Mouse (Mus musculus) heart, adult 2 months (tissue): ENCODE results near the gene Pyroxd1.
A peak's percentile ranks its signal among the peaks of the same experiment; 100 is the strongest.

ENCODE experiments used
- CTCF ChIP-seq: fragments of 200-600 bp; IDR thresholded peaks from 2 replicates; pipeline ENCODE4 v1.8.1; 2022; ENCODE audit warnings: antibody characterized with exemption, mild to moderate bottlenecking, moderate library complexity
- EP300 ChIP-seq: fragments of 200-500 bp; IDR thresholded peaks from 2 replicates; pipeline ENCODE4 v1.6.1; 2011; ENCODE audit warnings: low read depth, low read length, control low read depth; ENCODE audit not compliant: insufficient read depth
- POLR2A ChIP-seq: fragments of 200-500 bp; IDR thresholded peaks from 2 replicates; pipeline ENCODE4 v1.6.1; 2011; ENCODE audit warnings: mild to moderate bottlenecking, low read depth, low read length, control low read depth; ENCODE audit not compliant: insufficient read depth

DNA sequence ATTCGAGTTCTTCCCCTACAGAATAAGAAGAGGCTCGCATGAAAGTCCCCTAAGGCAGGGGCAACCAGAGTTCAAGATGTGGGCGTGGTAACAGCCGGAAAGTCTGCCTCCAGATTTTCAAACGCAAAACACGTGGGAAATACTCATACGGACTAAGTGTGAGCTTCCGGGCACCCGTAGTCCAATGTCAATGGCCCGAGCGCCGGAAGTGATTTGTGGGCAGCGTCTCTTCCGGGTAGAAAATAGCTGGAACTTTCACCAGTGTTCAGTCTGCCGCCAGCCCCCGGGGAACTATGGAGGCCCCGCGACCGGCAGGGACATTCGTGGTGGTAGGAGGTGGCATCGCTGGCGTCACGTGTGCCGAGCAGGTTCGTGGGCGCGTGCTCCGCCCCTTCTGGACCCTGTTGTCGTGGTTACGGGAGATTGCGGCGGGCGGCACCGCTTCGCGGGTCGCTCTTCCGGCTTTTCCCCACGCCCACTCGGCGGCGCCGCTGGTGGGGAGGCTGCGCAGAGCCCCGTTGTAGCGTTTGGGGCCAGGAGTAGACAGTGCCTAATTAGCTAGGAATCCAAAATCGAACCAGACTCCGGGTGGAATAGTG, at the start of gene Pyroxd1:
- TF ChIP-seq POLR2A, result no peak
- TF ChIP-seq EP300, result peak; percentile 58; the same call in 1 of the 2 replicates
- TF ChIP-seq CTCF, result no peak
